Mouse (Mus musculus): ENCODE data around the gene Abcb8.

GRCm38 (mm10) chr5:24401969-24402368 lies 8.5 kb downstream of the Abcb8 start:
- TF ChIP-seq CTCF (IDR thresholded peaks at IDR 0.05; ENCODE audit: low read depth) (no peak), EP300 (IDR thresholded peaks at IDR 0.05; ENCODE audit: low read depth) (no peak)
